Mouse (Mus musculus): ENCODE results near the gene Gm4450.
"Not testable (repeated sequence)": the region's sequence is repeated elsewhere in the genome, so short reads cannot be mapped to it uniquely, and the experiment has no call there.

DNA sequence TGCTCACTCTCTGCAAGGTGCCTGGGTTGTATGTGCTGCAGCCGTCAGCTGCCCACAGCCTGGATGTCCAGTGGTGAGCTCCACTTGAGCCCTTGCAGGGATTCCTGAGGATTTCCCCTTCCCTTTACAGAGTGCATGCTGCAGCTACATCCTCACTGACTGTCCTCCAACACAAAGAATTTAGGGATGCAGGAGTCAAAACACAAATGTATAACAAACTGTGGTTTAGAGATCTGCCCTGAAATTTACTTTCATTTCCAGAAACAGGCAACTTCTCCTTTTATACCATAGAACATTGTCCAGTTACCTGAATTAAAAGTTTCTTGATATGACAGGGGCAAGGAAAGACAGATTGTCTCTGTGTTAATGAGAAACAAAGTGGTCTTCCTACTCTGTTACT lies 13.0 kb downstream of the Gm4450 start:
- TF ChIP-seq POLR2A (IDR thresholded peaks at IDR 0.05; ENCODE audit: low read depth, low read length); CTCF (IDR thresholded peaks at IDR 0.05; ENCODE audit: extremely low read depth, insufficient read length, insufficient replicate concordance, low read depth, low read length): not testable (repeated sequence)

All from small intestine, adult 2 months (tissue).